Mouse (Mus musculus) forebrain, embryonic 14.5 days (tissue): ENCODE measurements around the gene Scaf4. TPM values are rescaled to one million over a fixed set of nuclear protein-coding genes. Genes with fewer than 3 reads are reported as not detected.
A peak's percentile ranks its signal among the peaks of the same experiment; 100 is the strongest.

Experiments used
- ATAC-seq: fragments of 200-750 bp; cut with Nextera tagmentation; 2 replicates; pipeline ENCODE4 v1.8.0; 2017; ENCODE audit warnings: mild to moderate bottlenecking, moderate library complexity
- DNase-seq: peaks from one replicate; pipeline ENCODE4 v3.0.0-alpha.2; 2015; ENCODE audit warnings: low spot score
- H3K27ac ChIP-seq: fragments of 300-500 bp; sonication (generic); 2 replicates; pipeline ENCODE4 v1.5.1; 2014; ENCODE audit warnings: low read depth, mild to moderate bottlenecking, control low read depth, low read length, moderate library complexity
- H3K27me3 ChIP-seq: fragments of 300-500 bp; sonication (generic); replicated peaks from 2 replicates; pipeline ENCODE4 v1.6.1; 2014; ENCODE audit warnings: low read length, control low read depth, mixed read lengths; ENCODE audit not compliant: control insufficient read depth, insufficient read depth
- H3K36me3 ChIP-seq: fragments of 300-500 bp; sonication (generic); 2 replicates; pipeline ENCODE4 v1.6.1; 2014; ENCODE audit warnings: low read length, control low read depth; ENCODE audit not compliant: control insufficient read depth, insufficient read depth
- H3K4me1 ChIP-seq: fragments of 300-500 bp; sonication (generic); 2 replicates; pipeline ENCODE4 v1.6.1; 2014; ENCODE audit warnings: antibody characterized with exemption, low read length, control low read depth; ENCODE audit not compliant: control insufficient read depth, insufficient read depth
- H3K4me2 ChIP-seq: fragments of 300-500 bp; sonication (generic); 2 replicates; pipeline ENCODE4 v1.6.1; 2014; ENCODE audit warnings: mild to moderate bottlenecking, control low read depth, low read length
- H3K4me3 ChIP-seq: fragments of 300-500 bp; sonication (generic); 2 replicates; pipeline ENCODE4 v1.5.1; 2014; ENCODE audit warnings: low read depth, low read length, control low read depth
- H3K9ac ChIP-seq: fragments of 300-500 bp; sonication (generic); 2 replicates; pipeline ENCODE4 v1.6.1; 2014; ENCODE audit warnings: mild to moderate bottlenecking, low read length, control low read depth, moderate library complexity
- H3K9me3 ChIP-seq: fragments of 300-500 bp; sonication (generic); replicated peaks from 2 replicates; pipeline ENCODE4 v1.6.1; 2016; ENCODE audit warnings: low read length, control low read depth, mixed read lengths; ENCODE audit not compliant: control insufficient read depth
- WGBS: fragments of 180-500 bp; shearing (Covaris S2); extraction: QIAGEN DNeasy Blood & Tissue Kit; methylation state at CpG from one replicate; pipeline ENCODE4 v1.1.7; 2014; 5-methylcytosine and 5-hydroxymethylcytosine counted together
- polyA plus RNA-seq: library from polyadenylated mRNA; unstranded; fragments of >200 nt; fragmentation: Nextera tagmentation; extraction: Ambion mirVana; gene quantifications from 2 replicates; pipeline ENCODE4 v1.2.1, GENCODE M21; 2014

The Scaf4 gene
- polyA plus RNA-seq, 1 experiment from 2014 or later = 13.1 TPM

- Histone ChIP-seq H3K27me3 (no peaks in the 10 kb centered on the region), H3K9ac (no peak overlapping the region), H3K4me2 (no peak overlapping the region), H3K27ac (no peak overlapping the region), H3K36me3 (no peaks in the 10 kb centered on the region), H3K4me1 (no peaks in the 10 kb centered on the region), H3K4me3 (no peak overlapping the region), H3K9me3 (no peaks in the 10 kb centered on the region)
- DNase-seq (no peak), ATAC-seq (no peak)
- 83% methylated on average over 4 of the region's 4 CpGs for WGBS
Observed at GRCm38 (mm10) chr16:90315881-90316280, 31.6 kb upstream of the Scaf4 start.

GRCm38 (mm10) chr16:90312449-90313082, 28.3 kb upstream of the Scaf4 start:
- no peak overlapping the region for H3K4me3 ChIP-seq
- H3K9me3 ChIP-seq = no peaks in the 10 kb centered on the region
- WGBS = 77% methylated on average over 13 of the region's 13 CpGs
- DNase-seq (peak; percentile 77), ATAC-seq (peak; percentile 57; the same call in 1 of the 2 replicates)
- H3K9ac ChIP-seq = no peak overlapping the region
- H3K36me3 ChIP-seq = no peaks in the 10 kb centered on the region
- H3K27me3 ChIP-seq = no peaks in the 10 kb centered on the region
- no peaks in the 10 kb centered on the region for H3K4me1 ChIP-seq
- no peak overlapping the region for H3K27ac ChIP-seq
- no peak overlapping the region for H3K4me2 ChIP-seq

DNA sequence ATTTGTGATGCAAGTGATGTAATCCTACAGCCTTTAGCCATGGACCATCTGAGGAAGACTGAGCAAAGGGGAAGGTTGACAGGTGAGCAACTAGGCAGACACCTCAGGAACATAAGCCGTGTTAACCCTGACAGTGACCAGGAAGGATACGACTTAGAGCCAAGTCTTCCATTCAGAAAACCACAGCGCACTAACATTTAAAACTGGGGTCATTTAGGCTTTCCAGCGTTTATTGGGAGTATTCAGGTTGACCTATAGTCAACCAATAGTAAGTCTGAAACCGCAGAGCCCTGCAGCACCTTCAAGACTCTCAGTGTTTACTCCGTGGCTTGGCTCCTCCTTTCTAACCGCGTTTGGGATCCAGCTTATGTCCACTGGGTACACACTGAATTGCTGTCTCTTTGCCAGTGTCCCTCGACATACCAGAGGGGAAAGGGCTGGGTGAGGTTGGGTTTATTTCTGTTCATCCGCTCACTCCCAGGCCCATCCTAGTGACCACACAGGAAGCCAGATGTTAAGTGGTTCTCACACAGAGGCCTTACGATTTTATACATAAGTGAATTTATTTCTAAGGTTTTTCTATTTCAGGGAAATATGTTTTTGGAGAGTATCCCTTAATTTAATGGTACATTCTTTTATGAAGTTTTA, 26.3 kb upstream of the Scaf4 start:
- 85% methylated on average over 11 of the region's 11 CpGs for WGBS
- Histone ChIP-seq H3K27ac (no peak overlapping the region), H3K4me2 (no peak overlapping the region), H3K4me3 (no peak overlapping the region), H3K9ac (no peak overlapping the region), H3K9me3 (no peaks in the 10 kb centered on the region), H3K4me1 (no peaks in the 10 kb centered on the region), H3K27me3 (no peaks in the 10 kb centered on the region), H3K36me3 (no peaks in the 10 kb centered on the region)
- ATAC-seq = no peak
- DNase-seq = no peak

DNA sequence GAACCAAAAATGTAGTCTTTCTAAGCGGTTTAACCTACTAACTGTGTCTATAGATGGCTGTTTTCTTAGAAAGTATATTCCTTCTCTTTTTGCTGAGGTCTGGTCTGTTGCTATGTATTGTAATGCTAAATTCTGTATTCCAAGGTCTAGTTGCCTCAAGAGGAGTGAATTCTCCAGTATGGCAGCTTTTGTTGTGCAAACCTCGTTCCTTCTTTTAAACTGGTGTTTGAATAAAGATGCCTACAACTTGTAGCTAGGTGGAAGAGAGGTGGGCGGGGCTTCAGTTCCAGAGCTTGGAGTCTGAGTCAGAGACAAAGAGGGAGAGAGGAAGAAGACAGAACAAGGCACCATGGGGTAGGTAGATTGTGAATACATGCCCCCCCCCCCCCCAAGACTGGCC, 25.5 kb upstream of the Scaf4 start:
- no peaks in the 10 kb centered on the region for H3K4me1 ChIP-seq
- H3K27me3 ChIP-seq = no peaks in the 10 kb centered on the region
- no peak overlapping the region for H3K27ac ChIP-seq
- ATAC-seq = no peak
- no peaks in the 10 kb centered on the region for H3K36me3 ChIP-seq
- no peak overlapping the region for H3K9ac ChIP-seq
- DNase-seq = no peak
- 44% methylated on average over 3 of the region's 3 CpGs for WGBS
- no peak overlapping the region for H3K4me2 ChIP-seq
- H3K4me3 ChIP-seq = no peak overlapping the region
- no peaks in the 10 kb centered on the region for H3K9me3 ChIP-seq

DNA sequence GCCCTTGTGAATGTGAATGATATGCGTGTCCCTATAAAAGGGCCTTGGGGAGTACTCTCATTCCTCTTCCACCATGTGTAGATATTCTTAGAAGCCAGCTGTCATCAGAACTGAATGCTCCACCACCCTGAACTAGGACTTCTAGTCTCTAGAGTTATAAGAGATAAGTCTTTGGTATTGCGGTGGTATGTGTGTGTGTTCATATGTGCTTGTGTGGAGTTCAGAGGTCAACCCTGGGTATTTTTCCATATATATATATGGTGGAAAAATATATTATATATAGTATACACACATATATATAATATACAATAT, 19.6 kb upstream of the Scaf4 start:
- Histone ChIP-seq H3K36me3 (no peaks in the 10 kb centered on the region), H3K4me3 (no peak overlapping the region), H3K4me2 (no peak overlapping the region), H3K9me3 (no peaks in the 10 kb centered on the region), H3K27ac (no peak overlapping the region), H3K27me3 (no peaks in the 10 kb centered on the region), H3K4me1 (no peaks in the 10 kb centered on the region), H3K9ac (no peak overlapping the region)
- 96% methylated on average over 2 of the region's 2 CpGs for WGBS
- DNase-seq (no peak), ATAC-seq (no peak)

- H3K36me3 ChIP-seq = no peaks in the 10 kb centered on the region
- no peaks in the 10 kb centered on the region for H3K9me3 ChIP-seq
- no peak overlapping the region for H3K27ac ChIP-seq
- ATAC-seq = no peak
- no peak overlapping the region for H3K9ac ChIP-seq
- WGBS = 88% methylated on average over 9 of the region's 9 CpGs
- no peaks in the 10 kb centered on the region for H3K27me3 ChIP-seq
- H3K4me1 ChIP-seq = peaks cover 3% of the 10 kb centered on the region; the same call in 1 of the 2 replicates
- H3K4me2 ChIP-seq = no peak overlapping the region
- DNase-seq = no peak
- no peak overlapping the region for H3K4me3 ChIP-seq
Observed at GRCm38 (mm10) chr16:90303286-90303987, 19.1 kb upstream of the Scaf4 start.

- no peaks in the 10 kb centered on the region for H3K9me3 ChIP-seq
- no peak overlapping the region for H3K9ac ChIP-seq
- H3K27me3 ChIP-seq = no peaks in the 10 kb centered on the region
- no peak overlapping the region for H3K27ac ChIP-seq
- H3K36me3 ChIP-seq = no peaks in the 10 kb centered on the region
- H3K4me2 ChIP-seq = no peak overlapping the region
- H3K4me1 ChIP-seq = peaks cover 5% of the 10 kb centered on the region; the same call in 1 of the 2 replicates
- ATAC-seq (no peak), DNase-seq (no peak)
- no peak overlapping the region for H3K4me3 ChIP-seq
- 88% methylated on average over 10 of the region's 10 CpGs for WGBS
Observed at GRCm38 (mm10) chr16:90301706-90302105, 17.4 kb upstream of the Scaf4 start.

DNA sequence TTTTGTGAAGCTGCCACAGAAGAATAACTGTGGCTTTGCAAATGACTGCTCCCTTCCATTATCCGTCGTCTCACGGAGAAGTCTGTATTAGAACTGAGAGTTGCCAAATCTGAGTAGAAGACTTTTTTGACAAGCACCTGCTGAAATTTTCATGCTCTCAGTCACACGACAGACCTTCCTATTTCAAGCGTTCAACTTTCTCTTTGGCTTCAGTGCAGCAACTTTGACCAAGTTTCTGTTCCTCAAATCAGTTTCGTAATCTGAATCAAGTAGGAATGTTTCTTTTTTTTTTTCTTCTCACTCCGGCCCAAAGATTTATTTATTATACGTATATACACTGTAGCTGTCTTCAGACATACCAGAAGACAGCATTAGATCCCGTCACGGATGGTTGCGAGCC, 16.6 kb upstream of the Scaf4 start:
- WGBS = 92% methylated on average over 11 of the region's 11 CpGs
- ATAC-seq = no peak
- Histone ChIP-seq H3K4me1 (peaks cover 5% of the 10 kb centered on the region; the same call in 1 of the 2 replicates), H3K27ac (no peak overlapping the region), H3K9ac (no peak overlapping the region), H3K9me3 (no peaks in the 10 kb centered on the region), H3K4me3 (no peak overlapping the region), H3K27me3 (no peaks in the 10 kb centered on the region), H3K36me3 (no peaks in the 10 kb centered on the region), H3K4me2 (no peak overlapping the region)
- no peak for DNase-seq

- no peak overlapping the region for H3K4me3 ChIP-seq
- DNase-seq (no peak), ATAC-seq (no peak)
- no peaks in the 10 kb centered on the region for H3K27me3 ChIP-seq
- H3K9me3 ChIP-seq = no peaks in the 10 kb centered on the region
- no peak overlapping the region for H3K27ac ChIP-seq
- H3K9ac ChIP-seq = no peak overlapping the region
- no peak overlapping the region for H3K4me2 ChIP-seq
- no peaks in the 10 kb centered on the region for H3K36me3 ChIP-seq
- peaks cover 5% of the 10 kb centered on the region; the same call in 1 of the 2 replicates for H3K4me1 ChIP-seq
Observed at GRCm38 (mm10) chr16:90299591-90299990, 15.3 kb upstream of the Scaf4 start.
